Mouse (Mus musculus): Measurements from ENCODE around the gene Gzma. TPM values are rescaled to one million over a fixed set of nuclear protein-coding genes. Genes with fewer than 3 reads are reported as not detected.

The Gzma gene
- polyA plus RNA-seq, 1 experiment from 2014 or later = not detected

Other genes with a start within 250 kb of the Gzma start
- 68.3 and 68.9 TPM in 2 replicates for gene Mtrex, start 173.6 kb downstream of the Gzma start, polyA plus RNA-seq (2016; fragmentation: Nextera tagmentation; extraction: Ambion mirVana)
- gene Dhx29, start 173.5 kb downstream of the Gzma start, polyA plus RNA-seq (2016; fragmentation: Nextera tagmentation; extraction: Ambion mirVana) = 19.7 and 24.7 TPM in 2 replicates
- 0.10 TPM in 1 of 2 replicates, not detected in the other for gene Ccno, start 113.2 kb downstream of the Gzma start, polyA plus RNA-seq (2016; fragmentation: Nextera tagmentation; extraction: Ambion mirVana)
- 0.13 TPM in 1 of 2 replicates, not detected in the other for gene Mcidas, start 107.1 kb downstream of the Gzma start, polyA plus RNA-seq (2016; fragmentation: Nextera tagmentation; extraction: Ambion mirVana)
- gene Cdc20b, start 65.9 kb downstream of the Gzma start, polyA plus RNA-seq (2016; fragmentation: Nextera tagmentation; extraction: Ambion mirVana) = not detected in 2 replicates
- 124 and 134 TPM in 2 replicates for gene Gpx8, start 54.6 kb downstream of the Gzma start, polyA plus RNA-seq (2016; fragmentation: Nextera tagmentation; extraction: Ambion mirVana)
- 0.52 and 0.87 TPM in 2 replicates for gene Esm1, start 108.7 kb upstream of the Gzma start, polyA plus RNA-seq (2016; fragmentation: Nextera tagmentation; extraction: Ambion mirVana)
- not detected in 2 replicates for gene Gzmk, start 124.9 kb upstream of the Gzma start, polyA plus RNA-seq (2016; fragmentation: Nextera tagmentation; extraction: Ambion mirVana)
- 2.8 and 3.4 TPM in 2 replicates for gene BC067074, start 192.2 kb upstream of the Gzma start, polyA plus RNA-seq (2016; fragmentation: Nextera tagmentation; extraction: Ambion mirVana)

All from heart, embryonic 10.5 days (tissue).